ENCODE assay signal across 11 mouse cellular contexts in genomic region chr16:33600216-33600615, GRCm38 (mm10).
A peak's percentile ranks its signal among the peaks of the same experiment; 100 is the strongest.
DNase-seq lines count a peak whose midpoint lies in the region; ATAC-seq and TF ChIP-seq lines count a peak whose summit lies in the region.
"Had no signal": no experiment of that assay in that cellular context is flagged by ENCODE, and none has a peak within 500 bp of the region (broad histone marks: within the 10 kb centered on the region; RNA-seq: fewer than 3 reads in every experiment).

No protein-coding gene starts in this region.

- TF ChIP-seq CTCF in left cerebral cortex, adult 2 months (IDR thresholded peaks at IDR 0.05), result peak; percentile 38
- TF ChIP-seq CTCF in E14TG2a.4 (conservative IDR thresholded peaks at IDR 0.05; ENCODE audit: low read length), result peak; percentile 51
- peak; percentile 55 for TF ChIP-seq CTCF in bone marrow, adult 2 months (IDR thresholded peaks at IDR 0.05; ENCODE audit: control insufficient read depth, insufficient read depth, low read length)

- H3K9me3 ChIP-seq in E14TG2a.4 (ENCODE audit: low read length), result no peaks in the 10 kb centered on the region
- H3K9me3 ChIP-seq in forebrain, embryonic 15.5 days, result no peaks in the 10 kb centered on the region

- no peaks in the 10 kb centered on the region; the same call in 1 of the 2 replicates for H3K27me3 ChIP-seq in E14TG2a.4 (ENCODE audit: insufficient read depth, low read length)
- H3K27me3 ChIP-seq in forebrain, embryonic 15.5 days, result no peaks in the 10 kb centered on the region

- intact Hi-C loops in left cerebral cortex, adult 2 months (cut with DNase I), result no loop called here
- intact Hi-C loops in left cerebral cortex, postnatal 25 days (cut with DNase I), result no loop called here

- no peaks in the 10 kb centered on the region for H3K36me3 ChIP-seq in E14TG2a.4 (ENCODE audit: insufficient read depth, low read length)
- no peaks in the 10 kb centered on the region for H3K36me3 ChIP-seq in forebrain, embryonic 15.5 days

- no peak overlapping the region for H3K9ac ChIP-seq in forebrain, embryonic 15.5 days (replicated peaks)

- no peak for ATAC-seq in forebrain, embryonic 15.5 days (replicated peaks)

- no peak overlapping the region for H3K4me3 ChIP-seq in left cerebral cortex, adult 2 months
- no peak overlapping the region for H3K4me3 ChIP-seq in E14TG2a.4 (replicated peaks; ENCODE audit: low read length)
- no peak overlapping the region for H3K4me3 ChIP-seq in bone marrow, adult 2 months (replicated peaks; ENCODE audit: control insufficient read depth, low read depth, low read length)
- no peak overlapping the region for H3K4me3 ChIP-seq in forebrain, embryonic 15.5 days
- H3K4me3 ChIP-seq: megakaryocyte, embryonic 14.5 days had no signal

- H3K27ac ChIP-seq in left cerebral cortex, adult 2 months, result no peak overlapping the region
- no peak overlapping the region for H3K27ac ChIP-seq in bone marrow, adult 2 months (ENCODE audit: control insufficient read depth, insufficient read depth, low read depth, low read length, poor library complexity)
- no peak overlapping the region for H3K27ac ChIP-seq in forebrain, embryonic 15.5 days (replicated peaks)

- H3K4me1 ChIP-seq in E14TG2a.4 (replicated peaks; ENCODE audit: low read depth, low read length), result peaks cover under 1% of the 10 kb centered on the region; the same call in 1 of the 2 replicates
- H3K4me1 ChIP-seq in bone marrow, adult 2 months (ENCODE audit: control insufficient read depth, insufficient read depth, low read length), result no peaks in the 10 kb centered on the region
- H3K4me1 ChIP-seq in forebrain, embryonic 15.5 days, result 0 out of 2 replicates have a peak, but pooled peaks cover under 1% of the 10 kb centered on the region
- H3K4me1 ChIP-seq: megakaryocyte, embryonic 14.5 days had no signal

- no peak for TF ChIP-seq POLR2A in bone marrow, adult 2 months (IDR thresholded peaks at IDR 0.05; ENCODE audit: borderline replicate concordance, control insufficient read depth, low read depth, low read length)

- no peak for DNase-seq in left cerebral cortex, adult 2 months (ENCODE audit: extremely low spot score in 1 of 2, low spot score in 2 of 2)
- DNase-seq in left cerebral cortex, postnatal 25 days (ENCODE audit: low spot score in 2 of 2), result no peak
- DNase-seq in natural killer cell, adult 2 months (ENCODE audit: low spot score in 2 of 2), result peak; percentile 19 to 54
- DNase-seq in adrenal gland, adult 18-20 months (ENCODE audit: low spot score in 2 of 2), result no peak
- DNase-seq in gastrocnemius, postnatal 4 days (ENCODE audit: low spot score in 2 of 2), result no peak
- DNase-seq: cerebellum, adult 9-11 months; gastrocnemius, postnatal 14 days had no signal

- 22% methylated on average over 5 of the region's 5 CpGs for WGBS in bone marrow, adult 2 months
- WGBS in forebrain, embryonic 15.5 days, result 39% methylated on average over 5 of the region's 5 CpGs

- no peak overlapping the region for H3K4me2 ChIP-seq in forebrain, embryonic 15.5 days (replicated peaks)

Comparison
In these comparisons a context has a peak if more than half of its experiments do, and no peak if none do; other contexts are left out.
1. DNase-seq: peak in natural killer cell, adult 2 months (2 of 2); none in left cerebral cortex, adult 2 months (0 of 2), left cerebral cortex, postnatal 25 days (0 of 2), adrenal gland, adult 18-20 months (0 of 2) and gastrocnemius, postnatal 4 days (0 of 2).
2. Peak in every context shown above with its lines, with median percentiles within 50 percentile points of each other: CTCF ChIP-seq.